Mouse (Mus musculus) spleen, adult 18-20 months (tissue): ENCODE results near the gene Ccdc160.

ENCODE experiments used
- DNase-seq, 2 experiments: peaks; one replicate each; pipeline ENCODE4 v3.0.0; 2022; ENCODE audit warnings: mixed read lengths in 2 of 2

Gene Ccdc160

DNA sequence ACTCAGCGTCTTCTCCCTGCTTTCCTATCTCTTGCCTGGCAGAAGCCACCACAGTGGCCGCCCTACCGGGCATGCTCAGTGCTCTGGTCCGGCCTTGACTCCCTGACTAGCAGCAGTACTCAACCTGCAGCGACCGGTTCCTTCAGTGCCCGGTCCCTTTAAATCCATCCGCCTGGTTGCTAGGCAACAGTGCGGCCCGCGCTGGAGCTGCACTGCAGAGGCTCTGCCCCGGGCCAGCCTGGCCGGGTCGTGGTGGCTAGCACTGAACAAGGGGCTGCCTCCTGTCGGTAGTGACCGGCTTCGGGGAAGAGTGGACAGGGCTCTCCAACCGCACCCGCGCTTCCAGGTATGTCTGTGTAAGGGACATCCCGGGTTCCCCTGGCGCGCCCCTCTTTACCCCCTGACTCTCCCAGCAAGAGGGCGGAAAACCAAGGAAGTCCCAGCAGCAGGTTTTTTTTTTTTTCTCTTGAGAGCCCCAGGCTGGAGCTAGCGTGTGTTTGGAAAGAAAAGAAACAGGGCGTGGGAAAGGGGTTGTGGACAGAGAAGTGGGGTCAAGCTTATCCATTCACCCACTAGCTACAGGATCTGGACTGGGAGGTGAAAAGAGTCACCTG, at the start of gene Ccdc160:
Gene Ccdc160 (plus strand): TSS at position 221 of the 614 bp plus-strand sequence.
- DNase-seq: no peak

DNA sequence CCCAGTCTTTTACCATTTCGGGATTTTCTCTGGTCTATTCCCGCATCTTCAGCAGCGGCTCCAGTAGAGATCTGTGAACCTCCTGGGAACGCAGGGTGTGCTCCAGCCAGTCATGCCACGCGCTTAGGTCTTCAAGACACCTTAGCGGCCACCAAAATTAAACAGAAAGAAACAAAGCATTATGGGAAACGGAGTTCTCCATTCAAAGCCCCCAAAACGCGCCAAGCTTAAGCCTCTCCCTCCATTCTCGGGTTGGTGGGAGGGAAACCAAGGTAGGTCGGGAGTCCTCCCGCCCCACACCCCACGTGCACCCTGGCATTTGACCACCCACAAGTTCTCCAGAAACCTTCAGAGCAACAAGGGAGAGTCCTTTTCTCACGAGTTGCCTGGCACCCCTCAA, 47.2 kb upstream of the Ccdc160 start:
- DNase-seq: no peak

DNA sequence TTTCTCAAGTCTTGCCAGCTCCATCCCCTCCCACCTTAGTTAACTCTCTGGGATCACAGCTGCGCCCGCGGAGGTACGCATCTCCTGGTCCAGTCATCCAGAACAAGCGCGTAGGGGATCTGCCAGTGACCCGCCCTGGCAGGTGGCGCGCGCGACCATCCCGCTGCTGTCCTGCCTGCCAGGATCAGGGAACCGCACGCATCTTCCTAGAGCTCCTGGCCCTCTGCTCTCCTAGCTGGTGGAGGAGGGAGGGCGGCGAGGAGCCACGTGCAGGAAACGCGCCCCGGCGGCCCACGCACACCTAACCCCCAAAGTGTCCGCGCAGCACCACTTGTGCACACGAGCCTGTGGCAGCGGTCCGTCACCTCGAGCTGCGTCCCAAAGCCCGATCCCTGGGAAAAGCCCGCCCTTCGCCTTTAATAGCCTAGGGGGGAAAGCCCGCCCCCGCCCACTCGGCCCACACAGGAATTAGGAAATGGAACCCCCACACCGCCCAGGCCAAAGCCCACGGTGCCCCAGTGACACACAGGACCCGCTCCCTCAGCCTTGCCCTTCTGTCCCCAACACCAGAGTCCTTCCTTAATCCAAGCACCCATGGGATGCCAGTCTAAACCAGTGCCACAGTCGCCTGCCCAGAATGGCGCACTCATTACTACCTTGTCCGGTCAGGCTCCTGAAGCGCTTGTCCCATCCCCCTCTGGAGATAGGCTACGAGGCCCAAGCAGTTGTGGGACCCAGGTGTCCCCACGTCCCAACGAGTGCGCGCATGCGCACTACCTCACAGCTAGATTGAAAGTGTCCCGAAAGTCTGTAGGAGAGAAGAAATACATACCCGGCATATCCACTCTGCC, 46.6 kb upstream of the Ccdc160 start:
- DNase-seq: peak; percentile 26 to 32

DNA sequence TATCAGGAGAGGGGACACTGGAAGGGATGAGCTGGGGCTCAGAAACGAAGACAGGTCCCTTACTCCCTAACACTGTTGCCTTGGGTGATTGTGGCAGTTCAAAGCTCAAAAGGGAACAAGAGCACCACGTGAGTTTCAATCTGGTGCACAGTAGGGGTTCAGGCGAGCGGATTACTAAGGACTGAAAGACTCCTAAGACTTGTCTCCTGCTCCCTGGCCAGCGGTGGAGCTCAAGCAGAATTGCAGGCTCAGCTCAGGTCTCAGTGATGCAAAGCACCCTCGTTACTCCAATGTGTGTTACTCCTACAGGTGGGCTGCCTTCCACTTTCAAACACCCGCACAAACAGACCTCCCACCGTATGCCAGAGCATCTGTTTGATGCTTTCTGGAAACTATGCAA, 45.5 kb upstream of the Ccdc160 start:
- no peak for DNase-seq

DNA sequence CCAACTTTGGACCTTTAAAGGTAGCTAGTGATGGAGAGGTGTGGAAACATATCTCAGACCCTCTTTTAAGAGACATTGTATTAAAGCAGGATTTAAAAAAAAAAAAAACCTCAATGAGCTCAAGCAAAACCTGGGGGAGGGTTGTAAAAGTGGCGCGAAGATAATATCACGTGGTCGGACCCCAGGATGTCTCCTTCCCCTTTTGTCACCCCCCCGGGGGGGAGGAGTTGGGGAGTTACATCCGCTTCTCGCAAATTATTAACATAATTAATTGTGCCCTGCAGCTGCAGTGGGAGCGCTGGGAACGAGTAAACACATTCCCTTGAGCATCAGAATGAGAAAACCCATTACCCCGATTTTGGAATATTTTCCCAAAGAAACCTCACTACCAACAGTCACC, 45.1 kb upstream of the Ccdc160 start:
- DNase-seq: peak in 1 of 2 experiments; percentile 39

DNA sequence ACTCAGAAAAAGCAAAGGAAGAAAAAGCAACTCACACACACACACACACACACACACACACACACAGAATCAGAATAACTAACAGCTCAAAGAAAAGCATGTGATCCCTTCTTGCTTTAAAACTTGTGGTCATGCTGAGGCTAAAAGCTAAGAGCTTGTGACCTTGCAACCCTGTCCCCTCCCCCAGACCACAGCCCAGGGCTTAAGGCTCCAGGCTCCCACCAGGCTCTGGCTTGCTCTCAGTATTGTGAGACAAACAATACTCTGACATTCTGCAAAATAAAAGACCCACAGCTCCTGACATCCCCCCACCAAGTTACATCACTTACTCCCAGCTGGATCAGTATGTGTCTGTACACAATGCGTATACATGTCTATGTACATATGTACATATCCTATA, 44.2 kb upstream of the Ccdc160 start:
- DNase-seq: no peak

DNA sequence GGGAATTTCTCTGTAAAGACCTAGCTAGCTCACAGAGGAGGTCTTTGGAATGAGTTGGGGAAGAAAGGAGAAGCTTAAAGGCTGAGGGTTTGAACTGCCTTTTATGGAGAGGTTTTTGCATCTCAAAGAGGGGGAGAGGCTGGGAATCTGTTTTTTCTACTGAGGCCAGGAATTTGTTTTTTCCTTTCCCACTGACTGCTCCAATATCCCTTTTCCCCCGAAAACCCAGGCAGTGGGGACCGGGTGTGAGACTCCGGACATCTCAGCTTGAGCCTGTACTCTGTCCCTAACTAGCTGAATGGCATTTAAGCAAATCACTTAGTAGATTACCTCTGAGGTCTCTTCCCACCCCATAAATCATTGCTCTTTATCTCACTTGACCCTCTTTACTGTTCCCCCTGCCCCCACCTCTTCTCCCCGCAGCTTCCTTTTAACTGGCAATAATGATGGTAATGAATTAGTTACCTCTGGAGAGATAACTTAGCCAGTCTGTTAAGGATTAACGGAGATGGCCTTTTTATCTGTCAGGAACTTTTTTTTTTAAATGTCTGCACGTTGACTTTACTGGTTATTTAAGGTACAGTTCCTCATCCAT, 37.4 kb upstream of the Ccdc160 start:
- no peak for DNase-seq

DNA sequence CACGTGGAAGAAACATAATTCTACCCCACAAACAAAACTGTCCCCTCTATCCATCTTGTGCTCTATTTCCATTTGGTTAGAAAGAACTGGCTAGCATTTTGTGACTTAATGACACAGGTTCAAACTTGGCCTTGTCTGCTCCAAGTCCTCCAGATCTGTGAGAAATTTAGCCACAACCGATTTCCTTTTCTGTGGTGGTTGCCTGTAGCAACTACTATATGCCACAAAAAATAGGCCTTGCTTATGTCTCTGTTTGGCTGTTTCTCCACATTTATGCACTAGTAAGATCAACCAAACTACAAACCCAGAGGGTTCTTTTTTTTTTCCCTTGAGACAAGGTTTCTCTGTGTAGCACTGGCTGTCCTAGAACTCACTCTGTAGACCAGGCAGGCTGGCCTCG, 33.8 kb upstream of the Ccdc160 start:
- DNase-seq: no peak

DNA sequence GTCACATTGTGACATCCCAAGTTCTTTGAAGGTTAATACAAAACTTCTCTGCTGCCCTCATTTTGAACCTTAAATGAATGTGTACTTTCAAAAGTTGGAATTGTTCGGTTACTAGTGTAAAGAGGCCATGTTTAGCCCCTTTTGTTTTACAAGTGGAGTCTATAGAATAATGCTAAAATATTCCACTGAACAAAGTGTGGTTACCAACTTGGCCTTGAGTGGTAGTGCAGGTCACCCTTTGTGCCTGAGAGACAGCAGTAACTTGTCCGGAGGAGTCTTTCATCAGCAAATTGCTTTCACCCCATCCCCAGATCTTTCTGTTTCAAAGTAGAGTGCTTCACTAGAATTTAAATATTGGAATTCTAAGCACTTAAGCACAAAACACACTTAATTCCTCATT, 31.8 kb upstream of the Ccdc160 start:
- no peak for DNase-seq

DNA sequence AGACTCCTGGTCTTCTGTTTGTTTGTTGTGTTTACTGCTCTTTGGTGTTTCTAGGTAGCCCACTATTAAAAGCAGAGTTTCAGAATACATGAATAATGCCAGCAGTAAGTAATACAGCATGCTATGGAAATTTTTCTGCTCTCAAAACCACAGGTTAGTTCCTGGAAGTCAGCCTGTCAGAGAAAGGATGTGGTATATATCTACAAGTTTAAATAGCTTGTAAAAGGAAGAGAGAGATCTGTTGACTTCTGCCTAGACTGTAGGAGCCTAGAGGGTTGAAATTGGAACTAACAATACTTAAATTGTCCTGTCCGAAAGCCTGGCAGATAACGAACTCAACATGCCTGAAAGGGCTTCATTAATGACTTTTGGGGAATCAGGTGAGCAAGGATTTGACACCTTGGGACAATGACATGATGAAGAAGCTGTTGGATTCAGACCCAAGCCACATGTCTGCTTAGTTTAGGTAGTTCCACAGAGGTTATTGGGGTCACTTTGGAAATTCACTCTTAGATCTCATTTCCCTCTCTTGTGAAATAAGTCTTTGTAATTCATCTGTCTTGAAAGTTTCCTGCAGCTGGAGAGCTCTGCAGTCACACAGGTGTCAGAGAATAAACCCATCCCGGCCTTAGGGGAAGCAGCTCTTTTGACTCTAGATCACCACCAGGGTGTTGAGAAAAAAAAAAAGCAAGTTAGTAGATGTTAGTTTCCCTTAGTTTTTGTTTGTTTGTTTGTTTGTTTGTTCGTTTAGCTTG, 30.6 kb upstream of the Ccdc160 start:
- no peak for DNase-seq

DNA sequence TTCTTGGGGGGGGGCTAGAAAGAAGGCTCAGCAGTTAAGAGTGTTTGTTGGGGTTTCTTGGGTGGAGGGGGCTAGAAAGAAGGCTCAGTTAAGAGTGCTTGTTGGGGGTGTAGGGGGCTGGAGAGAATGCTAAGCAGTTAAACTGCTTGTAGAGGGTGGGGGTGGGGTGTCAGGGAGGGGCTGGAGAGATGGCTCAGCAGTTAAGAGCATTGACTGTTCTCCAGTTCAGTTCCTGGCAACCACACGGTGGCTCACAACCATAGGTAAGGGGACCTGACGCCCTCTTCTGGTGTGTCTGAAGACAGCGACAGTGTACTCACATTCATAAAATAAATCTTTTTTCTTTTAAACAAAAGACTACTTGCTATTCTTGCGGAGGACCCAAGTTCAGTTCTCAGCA, 28.8 kb upstream of the Ccdc160 start:
- no peak for DNase-seq

DNA sequence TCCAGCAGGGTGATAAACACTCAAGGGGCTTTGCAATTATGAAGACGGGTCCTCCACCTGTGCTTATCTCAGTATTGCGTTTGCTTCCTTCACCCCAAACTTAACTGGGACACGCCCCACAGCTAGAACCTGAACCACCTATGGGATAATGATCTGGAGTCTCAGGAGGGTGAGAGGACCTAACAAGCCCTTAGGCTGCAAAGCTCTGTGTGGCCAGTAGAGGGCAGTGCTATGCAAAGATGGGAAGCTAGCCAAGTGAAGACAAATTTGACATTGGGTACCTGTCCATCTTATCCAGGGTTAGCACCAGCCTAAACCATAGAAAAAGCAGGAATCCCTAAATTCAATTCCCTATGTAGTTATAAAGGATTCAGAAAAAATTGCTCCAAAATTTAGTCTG, 15.0 kb upstream of the Ccdc160 start:
- DNase-seq: peak; percentile 19 to 45

DNA sequence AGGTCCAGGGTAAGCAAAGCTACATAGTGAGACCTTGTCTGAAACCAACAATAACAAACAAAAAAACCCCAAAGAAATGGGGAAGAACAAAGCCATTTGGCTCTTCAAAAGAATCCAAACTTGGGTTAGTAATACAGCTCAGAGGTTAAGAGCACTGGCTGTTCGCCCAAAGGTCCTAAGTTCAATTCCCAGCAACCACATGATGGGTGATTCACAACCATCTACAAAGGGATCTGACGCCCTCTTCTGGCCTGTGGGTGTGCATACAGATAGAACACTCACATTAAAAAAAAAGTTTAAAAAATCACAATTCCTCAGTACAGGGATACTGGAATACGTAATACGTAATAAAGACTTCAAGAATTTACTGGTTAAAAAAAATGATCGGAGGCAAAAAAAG, 13.3 kb upstream of the Ccdc160 start:
- no peak for DNase-seq

DNA sequence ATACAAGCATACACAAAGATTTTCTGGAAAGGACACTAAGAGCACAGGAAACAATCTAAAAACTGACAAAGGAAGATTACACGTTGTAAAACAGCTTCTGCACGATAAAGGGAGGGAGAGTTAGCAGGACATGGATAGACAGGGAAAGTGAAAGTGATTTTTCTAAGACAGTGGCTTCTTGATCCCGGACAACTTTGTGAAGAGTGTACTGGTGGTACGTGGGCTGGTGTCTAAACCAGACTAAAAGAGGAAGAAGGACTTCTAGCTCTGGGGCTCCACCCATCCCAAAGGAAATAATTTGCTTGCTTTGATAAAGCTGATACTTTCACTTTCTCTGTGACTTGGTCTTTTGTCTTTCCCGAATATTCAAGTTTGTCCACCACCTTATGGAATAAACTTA, 7.1 kb upstream of the Ccdc160 start:
- no peak for DNase-seq

DNA sequence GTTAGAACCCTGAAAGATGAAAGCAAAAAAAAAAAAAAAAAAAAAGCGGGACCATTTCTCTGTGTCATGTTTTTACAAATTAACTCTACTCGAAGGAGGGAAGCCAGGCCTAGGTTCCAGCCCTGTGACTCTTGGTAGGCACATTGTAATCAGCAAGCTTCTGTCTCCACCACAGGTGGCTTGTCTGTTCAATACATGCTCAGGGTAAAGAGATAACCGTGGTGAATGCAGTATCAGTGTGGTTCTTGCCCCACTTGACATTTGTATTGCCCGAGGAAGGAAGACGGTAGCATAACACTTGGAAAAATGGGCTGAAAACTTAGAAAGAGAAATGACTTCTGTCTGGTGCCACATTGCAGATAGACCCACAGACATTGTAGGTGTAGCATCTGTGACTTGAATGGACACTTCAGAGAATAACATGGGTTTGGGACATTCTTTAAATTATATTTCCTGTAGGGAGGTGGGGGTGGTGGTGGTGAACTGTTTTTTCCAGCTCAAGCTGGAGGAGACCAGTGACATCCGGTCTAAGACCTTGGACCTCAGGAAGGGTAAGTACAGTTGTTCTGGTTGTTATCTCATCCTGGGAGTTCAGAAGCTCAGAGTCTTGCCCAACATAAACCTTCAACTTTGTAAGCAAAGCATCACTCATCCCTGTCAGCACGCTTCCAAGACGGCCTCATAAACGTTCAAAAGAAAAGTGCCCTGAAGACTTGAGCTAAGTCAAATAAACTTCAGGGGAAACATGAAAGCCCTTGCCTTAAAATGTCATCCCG, 1.1 kb downstream of the Ccdc160 start:
- no peak for DNase-seq

DNA sequence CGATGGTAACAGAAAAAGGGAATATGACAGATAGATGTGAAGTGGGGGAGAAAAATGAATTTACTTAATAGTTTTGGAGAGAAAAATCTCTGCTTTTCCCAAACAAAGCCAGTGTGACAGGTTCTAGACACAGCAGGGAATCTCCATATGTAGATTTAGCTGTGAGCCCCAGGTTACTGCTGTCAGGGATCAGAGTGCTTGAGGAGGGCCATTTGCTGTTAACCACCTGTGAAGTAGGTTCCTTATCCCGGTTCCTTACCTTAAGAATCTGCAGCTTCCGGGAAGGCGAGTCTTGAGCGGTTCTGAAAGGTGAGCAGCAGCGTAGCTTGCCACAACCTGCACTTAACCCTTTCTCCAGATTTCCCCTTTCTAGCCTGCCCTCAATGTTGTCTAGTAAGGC, 1.9 kb downstream of the Ccdc160 start:
- DNase-seq: no peak

DNA sequence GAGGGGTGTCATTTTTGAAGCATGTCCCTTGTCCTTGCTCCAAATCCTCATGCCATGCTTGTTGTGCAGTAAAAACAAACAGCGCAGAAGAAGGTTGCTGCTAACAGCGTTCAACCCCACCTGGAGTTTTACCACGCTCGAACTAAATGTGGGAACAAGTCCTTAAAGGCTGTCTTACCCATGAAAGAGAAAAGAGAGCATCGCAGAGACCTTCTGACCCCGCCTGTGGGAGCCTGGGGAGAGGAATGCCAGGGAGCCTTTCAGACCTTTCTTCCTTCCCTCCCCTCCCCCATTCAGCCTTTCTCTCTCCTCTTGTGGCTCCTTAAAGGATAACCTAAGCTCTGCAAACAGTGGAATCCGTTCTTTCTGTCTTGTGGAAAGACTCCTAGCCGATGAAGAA, 4.8 kb downstream of the Ccdc160 start:
- DNase-seq: no peak

DNA sequence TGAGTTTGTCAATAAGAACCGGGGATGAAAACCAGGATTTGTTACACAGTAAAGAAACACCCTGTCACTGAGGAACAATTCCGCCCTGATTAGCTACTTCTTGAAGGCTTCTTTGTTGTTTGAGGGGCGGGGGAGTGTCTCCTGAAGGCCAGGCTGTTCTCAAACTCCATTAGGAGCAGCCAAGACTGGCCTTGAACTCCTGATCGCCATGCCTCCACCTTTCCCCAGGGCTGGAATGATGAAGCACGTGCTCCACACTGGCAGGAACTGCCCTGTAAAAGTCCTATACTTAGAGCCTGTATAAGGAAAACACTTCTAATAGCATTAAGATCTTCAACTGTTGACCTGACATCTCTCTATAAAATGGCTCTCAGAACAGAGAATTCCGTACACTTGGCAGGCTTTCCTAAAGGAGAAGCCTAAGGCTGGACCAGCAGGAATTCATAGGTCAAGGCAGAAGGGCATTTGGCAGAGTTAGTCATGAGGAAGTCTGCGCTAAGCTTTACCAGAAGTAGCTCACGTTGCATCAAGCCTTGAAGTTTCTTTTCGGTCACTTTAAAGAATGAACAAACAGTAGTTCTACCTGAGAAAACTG, 6.1 kb downstream of the Ccdc160 start:
- no peak for DNase-seq

DNA sequence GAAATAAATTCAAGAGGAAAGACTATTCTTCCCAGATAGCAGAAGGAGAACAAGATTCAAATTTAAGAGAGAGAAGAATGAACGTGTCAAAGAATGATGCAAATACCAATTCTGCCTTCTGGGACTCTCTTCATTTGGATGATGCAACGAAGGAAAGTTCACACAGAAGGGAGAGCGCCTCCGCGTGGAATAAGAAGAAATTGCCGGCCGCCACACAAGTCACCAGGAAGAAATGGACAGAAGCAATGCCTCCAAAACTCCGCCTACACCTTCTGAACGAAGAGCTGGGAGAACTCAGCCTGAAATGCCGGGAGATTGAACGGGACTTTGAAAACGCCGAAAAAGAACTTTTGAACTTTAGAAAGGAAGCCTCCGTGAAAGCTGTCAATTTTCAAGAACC, 7.3 kb downstream of the Ccdc160 start:
- no peak for DNase-seq

DNA sequence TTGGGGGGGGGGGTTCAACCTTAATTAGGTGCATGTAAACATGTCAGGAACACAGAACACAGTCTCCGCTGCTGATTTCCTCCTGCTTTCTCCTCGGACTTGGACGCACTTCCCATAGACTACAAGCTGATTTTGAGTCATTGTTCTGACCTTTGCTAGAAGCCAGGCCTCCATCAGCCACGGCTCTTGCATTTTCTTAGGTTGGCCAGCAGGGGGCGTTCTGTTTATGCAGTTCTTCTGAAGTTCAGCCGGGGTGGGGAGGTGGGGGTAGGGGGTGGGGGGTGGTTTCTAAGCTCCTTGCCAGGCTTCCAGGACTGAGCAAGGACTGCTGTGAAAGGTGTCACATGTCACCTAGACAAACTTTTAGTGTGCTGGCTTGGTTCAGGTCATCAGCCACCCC, 8.6 kb downstream of the Ccdc160 start:
- DNase-seq: no peak

DNA sequence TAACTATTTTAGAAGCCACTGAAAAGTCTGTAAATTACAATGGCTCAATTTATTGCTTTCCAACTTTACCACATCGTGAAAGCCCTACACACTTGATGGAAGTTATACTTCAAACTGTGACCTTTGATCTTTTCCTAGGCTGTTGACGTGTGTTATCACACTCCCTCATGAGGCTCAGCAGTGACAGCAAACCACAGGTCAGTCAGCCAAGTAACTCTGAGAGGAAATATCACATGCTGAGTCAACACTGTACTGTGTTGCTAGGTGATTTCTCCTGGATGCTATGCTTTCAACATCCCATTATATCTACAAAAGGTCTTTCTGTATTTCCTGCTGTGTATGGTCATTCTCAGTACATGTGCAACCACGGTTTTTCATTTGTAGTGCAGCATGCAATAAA, 28.3 kb downstream of the Ccdc160 start:
- DNase-seq: no peak
